Mouse (Mus musculus) frontal cortex, postnatal 14 days (tissue): ENCODE data around the gene Barhl2.

Experiments used
- DNase-seq, 2 experiments: peaks; one replicate each; pipeline ENCODE4 v3.0.0; 2022; ENCODE audit warnings: low spot score in 2 of 2

Gene Barhl2

GRCm38 (mm10) chr5:106457986-106458476, at the start of gene Barhl2:
Barhl2 (minus strand) TSS chr5:106458166.
- DNase-seq: no peak

DNA sequence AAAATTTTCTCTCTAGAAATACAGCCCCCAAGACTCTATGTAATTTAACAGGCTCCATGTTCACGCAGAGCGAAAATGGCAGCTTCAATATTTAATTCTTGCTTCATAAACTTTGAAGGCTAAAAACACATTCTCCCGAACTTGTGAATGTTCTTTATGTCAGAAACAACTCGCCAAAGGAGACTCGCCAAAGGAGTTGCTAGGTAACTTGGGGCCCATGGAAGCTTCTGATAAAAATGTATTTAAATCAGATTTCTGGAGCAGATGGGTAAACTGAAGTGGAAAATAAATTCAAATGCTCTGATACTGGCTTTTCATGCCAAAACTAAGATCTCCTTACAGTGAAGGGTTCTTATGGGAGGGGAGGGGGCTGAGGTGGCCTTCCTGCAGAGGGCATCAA, 48.1 kb upstream of the Barhl2 start:
- no peak for DNase-seq

DNA sequence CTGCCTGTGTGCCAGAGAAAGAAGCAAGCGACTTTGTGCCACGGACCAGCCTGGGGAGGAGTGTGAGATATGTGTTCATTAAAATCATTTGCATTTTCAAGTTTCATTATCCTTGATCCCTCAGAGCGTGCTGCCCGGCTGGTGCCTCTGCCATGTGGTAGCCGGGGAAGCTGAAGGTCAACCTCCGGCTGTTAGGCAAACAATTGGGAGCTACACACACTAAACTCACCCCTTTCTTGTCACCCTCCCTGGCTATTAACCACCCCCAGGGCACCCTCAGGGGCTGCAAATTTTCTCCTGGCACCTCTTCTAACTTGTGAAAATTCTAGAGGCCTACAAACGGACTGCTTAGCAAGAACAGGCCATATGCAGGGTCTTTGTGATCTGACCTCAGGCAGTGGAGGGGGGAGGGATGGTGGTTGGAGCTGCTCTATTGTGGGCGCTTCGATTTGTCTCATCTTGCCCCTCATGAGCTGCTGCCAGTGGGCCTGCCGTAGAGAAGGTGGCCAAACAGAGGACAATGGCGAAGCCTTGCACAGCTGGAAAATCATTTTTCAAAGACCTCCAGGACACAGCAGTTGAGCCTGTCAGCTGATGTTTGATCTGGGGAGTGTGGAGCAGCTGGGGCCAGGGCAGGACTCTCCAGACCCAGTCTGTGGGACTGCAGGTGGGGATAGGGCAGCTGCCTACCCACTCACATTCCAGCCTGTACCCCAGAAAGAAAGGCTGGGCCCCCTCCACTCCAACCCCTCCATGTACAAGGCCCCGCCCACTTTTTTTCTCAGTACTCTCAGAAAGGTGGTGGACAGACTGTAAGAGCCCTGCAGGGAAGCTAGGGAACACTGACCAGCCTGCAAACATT, 44.9 kb upstream of the Barhl2 start:
- DNase-seq: no peak

- DNase-seq: no peak
These were observed 44.3 kb upstream of the Barhl2 start for GRCm38 (mm10) chr5:106502271-106502670.

DNA sequence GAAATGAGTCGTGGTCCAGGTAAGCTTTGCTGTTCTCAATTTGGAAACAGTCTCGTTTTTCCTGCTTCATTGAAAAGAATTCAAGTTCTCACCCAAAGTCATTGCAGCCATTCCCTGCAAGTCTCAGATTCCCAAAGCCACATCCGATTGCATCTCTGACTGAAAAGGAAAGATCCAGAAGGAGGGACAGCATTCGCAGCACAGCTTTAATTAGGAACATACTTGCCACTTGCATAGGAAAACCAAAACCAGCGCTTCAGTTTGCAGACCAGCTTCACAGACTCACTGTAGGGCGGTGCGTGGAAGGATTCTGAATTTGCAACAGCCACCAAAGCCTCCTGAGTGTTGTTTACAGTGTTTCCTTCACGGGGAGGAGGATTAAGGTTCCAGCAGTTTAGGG, 33.8 kb upstream of the Barhl2 start:
- DNase-seq: no peak

DNA sequence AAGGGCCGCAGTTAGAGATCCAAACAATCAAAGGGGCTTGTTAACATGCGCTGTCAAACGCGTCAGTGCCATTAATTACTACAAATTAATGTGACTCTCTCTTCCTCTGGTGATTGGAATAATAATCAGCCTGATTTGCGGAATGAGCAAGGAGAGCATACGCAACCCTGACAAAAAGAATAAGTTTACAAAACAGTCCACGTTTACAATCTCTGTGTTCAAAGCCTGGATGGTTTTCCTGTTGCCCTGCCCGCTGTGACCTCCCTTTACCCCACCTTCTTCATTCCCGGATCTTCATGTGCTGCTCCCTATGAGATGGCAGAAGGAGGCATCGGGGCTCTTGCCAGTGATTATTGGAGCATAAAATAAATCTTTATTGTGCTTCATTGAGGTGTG, 14.1 kb upstream of the Barhl2 start:
- DNase-seq: no peak

DNA sequence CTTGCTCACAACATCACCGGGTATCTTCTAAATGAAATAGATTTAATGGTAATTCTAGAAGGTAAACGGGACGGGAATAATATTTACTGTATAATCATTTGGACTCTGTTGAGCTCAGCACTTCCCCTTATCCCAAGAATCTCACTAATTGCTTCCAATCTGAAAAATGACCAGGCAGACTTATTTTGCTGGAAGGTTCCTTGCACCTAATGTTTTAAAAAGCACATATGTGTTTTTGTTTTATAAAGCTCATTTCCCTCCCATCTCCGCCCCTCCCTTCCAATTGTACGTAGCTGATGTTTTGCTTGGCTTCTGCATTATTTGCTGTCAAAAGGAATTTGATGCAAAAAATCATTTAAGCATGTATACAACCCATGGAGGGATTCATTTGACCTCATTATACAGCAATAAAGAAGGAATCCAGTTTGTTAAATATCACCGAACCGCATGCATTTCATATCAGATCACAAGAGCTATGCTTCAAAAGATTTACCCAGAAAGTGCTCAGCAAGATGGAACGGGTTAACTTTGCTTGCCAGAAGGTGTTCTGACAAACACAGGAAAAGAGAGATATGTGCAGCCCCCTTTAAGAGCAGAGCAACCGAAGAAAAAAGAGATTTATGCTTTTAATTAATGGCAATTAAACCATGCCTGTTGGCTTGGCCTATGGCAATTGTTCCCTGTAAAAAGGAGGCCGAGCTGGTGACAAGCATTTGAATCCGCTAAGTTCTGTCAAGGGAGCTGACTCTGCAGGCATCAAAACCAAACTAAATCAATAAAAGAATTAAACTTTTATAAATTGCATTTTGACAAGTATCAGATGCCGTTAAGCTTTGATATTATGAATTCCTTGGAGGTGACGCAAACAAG, 13.5 kb upstream of the Barhl2 start:
- no peak for DNase-seq

DNA sequence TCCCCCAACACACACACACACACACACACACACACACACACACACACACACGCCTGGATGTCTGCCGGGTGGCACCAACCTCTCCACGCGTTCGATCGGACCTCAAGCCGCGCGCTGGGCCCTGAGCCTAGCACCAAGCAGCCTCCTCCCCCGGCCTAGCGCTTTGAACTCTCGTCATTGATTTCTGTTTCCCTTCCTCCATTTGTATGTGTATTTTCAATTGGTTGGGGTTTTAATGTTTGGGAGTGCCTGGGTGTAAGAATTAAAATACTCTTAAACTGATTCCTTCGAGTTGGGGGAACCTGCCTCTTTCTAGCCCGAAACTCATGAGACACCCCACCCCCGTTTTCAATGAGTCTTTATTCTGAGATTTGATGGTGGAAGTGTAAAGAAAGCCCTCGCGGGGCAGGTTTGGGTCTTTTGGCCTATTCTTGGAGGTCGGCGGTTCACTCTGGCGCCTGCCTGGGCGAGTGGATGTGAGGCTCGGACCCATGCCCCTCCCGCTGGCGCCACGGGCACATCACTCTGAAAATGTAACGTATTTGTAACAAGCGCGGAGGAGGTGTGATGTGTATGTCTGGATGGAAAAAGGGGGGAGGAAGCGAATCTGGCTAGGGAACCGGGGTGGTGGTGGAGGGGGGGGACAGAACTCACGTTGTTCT, 7.3 kb upstream of the Barhl2 start:
- no peak for DNase-seq

DNA sequence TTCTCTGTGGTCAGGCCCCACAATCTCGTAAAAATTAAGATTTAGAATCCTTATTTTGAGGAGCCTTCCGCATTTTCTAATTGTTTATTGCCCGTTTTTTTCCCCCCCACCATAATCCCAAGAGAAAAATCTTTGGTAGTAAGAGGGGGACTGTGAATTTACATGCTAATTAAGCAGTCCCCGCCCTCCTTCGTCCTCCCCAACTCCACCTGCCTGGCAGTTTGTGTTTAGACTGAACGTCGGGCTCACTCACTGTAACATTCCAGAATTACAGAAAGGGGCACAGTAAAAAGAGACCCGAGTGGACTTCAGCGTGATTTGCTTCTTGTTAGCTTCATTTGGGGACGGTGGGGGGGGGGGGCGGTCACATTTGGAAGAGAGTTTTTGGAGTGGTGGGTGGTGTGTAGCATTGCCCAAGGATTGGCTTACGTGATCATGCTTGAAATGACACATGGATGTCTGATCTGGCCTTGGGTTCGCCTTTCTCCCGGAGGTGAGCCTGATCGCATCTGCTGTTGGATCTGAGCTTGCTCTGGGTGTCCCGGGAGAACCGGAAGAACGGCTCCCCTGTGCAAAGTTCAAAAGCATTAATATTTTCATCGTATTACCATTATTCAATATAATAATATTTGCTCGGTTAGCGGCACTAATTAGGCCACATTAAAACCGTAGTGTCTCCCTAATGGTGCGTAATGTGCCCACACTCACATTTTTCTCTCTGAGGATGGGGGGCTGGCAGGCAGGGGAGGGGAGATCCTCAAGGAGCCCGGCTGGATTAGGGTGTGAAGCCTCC, 6.6 kb upstream of the Barhl2 start:
- no peak for DNase-seq

GRCm38 (mm10) chr5:106463661-106464191, 5.8 kb upstream of the Barhl2 start:
- no peak for DNase-seq

GRCm38 (mm10) chr5:106461913-106462312, 3.9 kb upstream of the Barhl2 start:
- DNase-seq: peak in 1 of 2 experiments; percentile 17

DNA sequence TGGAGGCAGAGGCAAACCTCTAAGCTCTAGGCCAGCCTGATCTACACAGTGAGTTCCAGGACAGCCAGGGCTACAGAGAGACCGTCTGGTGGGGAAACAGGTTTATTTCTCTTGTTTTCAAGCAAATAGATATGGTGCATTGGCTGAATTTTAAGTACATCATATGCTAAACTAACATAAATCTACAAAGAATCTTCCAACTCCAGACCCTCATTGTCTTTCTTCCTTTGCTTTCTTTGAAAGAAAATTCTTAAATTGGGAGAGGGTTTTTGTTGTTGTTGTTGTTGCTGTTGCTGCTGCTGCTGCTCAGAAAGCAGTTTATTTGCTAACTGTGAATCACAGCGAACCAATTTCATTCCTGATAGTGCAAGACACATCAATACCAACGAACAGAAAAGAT, 3.5 kb upstream of the Barhl2 start:
- no peak for DNase-seq

GRCm38 (mm10) chr5:106460535-106460934, 2.6 kb upstream of the Barhl2 start:
- no peak for DNase-seq

- DNase-seq: peak in 1 of 2 experiments; percentile 4
These were observed 2.1 kb upstream of the Barhl2 start for GRCm38 (mm10) chr5:106460001-106460511.

GRCm38 (mm10) chr5:106459120-106459641, 1.2 kb upstream of the Barhl2 start:
- DNase-seq: peak in 1 of 2 experiments; percentile 7

DNA sequence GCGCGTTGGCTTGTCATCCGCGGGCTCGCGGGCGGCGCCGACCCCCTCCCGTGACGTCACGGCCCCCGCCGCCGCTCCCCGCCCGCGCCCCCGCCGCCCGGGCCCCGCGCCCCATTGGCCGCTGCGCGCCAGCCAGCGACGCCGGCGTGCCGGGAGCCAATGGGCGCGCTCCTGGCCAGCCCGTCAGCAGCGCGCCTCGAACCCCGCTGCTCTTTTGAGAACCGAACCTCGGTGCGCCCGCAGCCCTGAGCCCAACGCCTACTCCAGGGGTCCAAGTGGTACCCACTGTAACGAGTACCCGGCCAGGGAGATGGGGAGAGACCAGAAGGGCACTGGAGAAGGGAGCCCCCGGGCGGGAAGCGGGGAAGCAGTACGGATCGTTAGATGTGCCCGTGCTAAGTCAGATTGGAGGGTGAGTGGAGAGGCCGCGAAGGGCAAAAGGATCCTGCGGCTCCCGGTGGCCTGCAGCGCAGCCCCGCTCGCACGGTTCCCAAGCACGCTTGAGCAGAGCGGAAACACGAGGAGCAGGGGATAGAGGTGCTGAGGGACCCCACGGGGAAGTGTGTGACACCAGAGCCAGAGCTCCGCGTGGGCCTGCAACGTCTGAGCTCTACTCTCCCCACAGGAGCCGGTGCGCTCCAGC, 632 bp upstream of the Barhl2 start:
- DNase-seq: no peak

GRCm38 (mm10) chr5:106457111-106457925, 648 bp downstream of the Barhl2 start:
- no peak for DNase-seq

DNA sequence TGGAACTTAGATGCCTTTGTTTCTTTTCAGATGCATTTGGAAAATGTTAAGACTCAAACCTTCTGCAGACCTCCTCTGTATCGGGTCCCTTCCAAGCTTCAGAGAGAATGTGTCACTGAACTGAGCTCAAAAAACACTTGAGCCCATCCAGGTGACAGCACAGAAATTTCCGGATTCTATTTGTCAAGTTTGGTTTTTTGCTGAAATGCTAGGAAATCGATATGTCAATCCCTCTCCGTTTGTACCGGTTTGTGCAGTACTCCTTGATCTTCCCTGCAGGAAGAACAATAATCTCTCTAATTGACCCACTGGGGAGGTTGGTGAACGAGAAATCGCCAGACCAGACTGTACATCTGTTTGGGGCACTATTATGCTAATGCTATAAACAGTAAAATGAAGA, 2.0 kb downstream of the Barhl2 start:
- no peak for DNase-seq
